Mouse (Mus musculus) erythroblast, adult 5-6 weeks (primary cell): ENCODE data around the gene Plxnc1. TPM values are rescaled to one million over a fixed set of nuclear protein-coding genes. Genes with fewer than 3 reads are reported as not detected.

Source experiments
- ATAC-seq: replicated peaks from 2 replicates; pipeline ENCODE4 v1.8.0; 2016; ENCODE audit warnings: moderate number of reproducible peaks, mild to moderate bottlenecking, moderate TSS enrichment, inconsistent platforms; ENCODE audit not compliant: poor library complexity, low FRiP score, severe bottlenecking
- total RNA-seq, 2 experiments: library from RNA; stranded (forward) in 1 of 2; stranded (reverse) in 1 of 2; fragments of 150-400 nt in 1 of 2; fragments of 200-764, 138-1000 nt in 1 of 2; gene quantifications; 2 replicates each; pipeline versions ENCODE4 v1.2.3 to v1.2.4; 2015 to 2017; ENCODE audit warnings: low replicate concordance in 2 of 2

Gene Plxnc1
- total RNA-seq, 2 experiments from 2014 or later: 16.9 to 40.6 TPM

- no peak for ATAC-seq
These were observed 115.9 kb downstream of the Plxnc1 start for GRCm38 (mm10) chr10:94828734-94829230.

GRCm38 (mm10) chr10:94827890-94828733, 116.5 kb downstream of the Plxnc1 start:
- no peak for ATAC-seq

GRCm38 (mm10) chr10:94827325-94827724, 117.3 kb downstream of the Plxnc1 start:
- ATAC-seq: no peak

- ATAC-seq: no peak
These were observed 118.2 kb downstream of the Plxnc1 start for GRCm38 (mm10) chr10:94826436-94826835.

GRCm38 (mm10) chr10:94825951-94826350, 118.7 kb downstream of the Plxnc1 start:
- ATAC-seq: no peak

- no peak for ATAC-seq
These were observed 120.5 kb downstream of the Plxnc1 start for GRCm38 (mm10) chr10:94823971-94824760.

- ATAC-seq: no peak
These were observed 125.6 kb downstream of the Plxnc1 start for GRCm38 (mm10) chr10:94818781-94819665.

GRCm38 (mm10) chr10:94818127-94818526, 126.5 kb downstream of the Plxnc1 start:
- no peak for ATAC-seq

- ATAC-seq: no peak
These were observed 132.5 kb downstream of the Plxnc1 start for GRCm38 (mm10) chr10:94811907-94812851.

- no peak for ATAC-seq
These were observed 134.6 kb downstream of the Plxnc1 start for GRCm38 (mm10) chr10:94809946-94810472.

- no peak for ATAC-seq
These were observed 136.4 kb downstream of the Plxnc1 start for GRCm38 (mm10) chr10:94808275-94808674.

GRCm38 (mm10) chr10:94807323-94807722, 137.3 kb downstream of the Plxnc1 start:
- no peak for ATAC-seq

- no peak for ATAC-seq
These were observed 139.8 kb downstream of the Plxnc1 start for GRCm38 (mm10) chr10:94804909-94805220.

GRCm38 (mm10) chr10:94804029-94804908, 140.4 kb downstream of the Plxnc1 start:
- ATAC-seq: no peak

GRCm38 (mm10) chr10:94800677-94801354, 143.8 kb downstream of the Plxnc1 start:
- no peak for ATAC-seq

- ATAC-seq: no peak
These were observed 145.0 kb downstream of the Plxnc1 start for GRCm38 (mm10) chr10:94799485-94800239.
